18 mouse cellular contexts compared by ENCODE assay signal in the genomic region with DNA sequence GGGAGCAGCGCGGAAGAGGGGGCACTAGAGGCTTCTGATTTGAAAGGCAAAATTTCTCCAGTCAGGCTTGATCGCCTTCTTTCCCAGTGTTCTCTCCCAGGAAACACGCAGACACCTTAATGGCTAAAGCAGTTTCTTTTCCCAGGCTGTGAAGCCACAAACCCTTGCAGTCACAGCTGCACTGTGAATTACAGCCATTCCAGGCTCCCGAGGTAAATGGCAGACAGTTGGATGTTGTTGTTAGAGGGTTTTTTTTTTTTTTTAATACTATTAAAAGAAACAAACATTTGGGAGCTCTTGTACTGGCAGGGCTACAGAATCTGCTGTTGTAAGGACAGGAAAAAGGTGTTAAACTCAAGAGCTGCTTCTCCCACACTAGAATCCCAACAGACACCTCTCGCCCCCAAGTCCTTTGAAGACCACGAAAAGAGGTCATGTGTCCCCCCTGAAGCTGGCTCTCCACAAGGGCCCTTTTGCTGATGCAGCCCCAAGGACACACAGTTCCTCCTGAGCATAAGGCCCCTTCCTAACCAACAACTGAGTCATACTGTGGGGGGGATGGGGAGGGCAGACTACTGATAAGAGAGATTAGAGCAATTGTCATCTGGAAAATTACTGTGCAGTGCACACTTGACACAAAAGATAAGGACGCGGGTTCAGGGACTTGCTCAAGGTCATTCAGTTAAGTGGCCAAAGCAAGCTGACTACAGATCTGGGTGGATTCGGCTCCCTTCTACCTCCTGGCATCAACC. TPM values are rescaled to one million over a fixed set of nuclear protein-coding genes. Genes with fewer than 3 reads are reported as not detected.
DNase-seq lines count a peak whose midpoint lies in the region; TF ChIP-seq lines count a peak whose summit lies in the region.
"Had no signal": no experiment of that assay in that cellular context is flagged by ENCODE, and none has a peak within 500 bp of the region (broad histone marks: within the 10 kb centered on the region; RNA-seq: fewer than 3 reads in every experiment).

No protein-coding gene starts in this region.

- H3K36me3 ChIP-seq in heart, embryonic 10.5 days, result no peaks in the 10 kb centered on the region
- no peaks in the 10 kb centered on the region for H3K36me3 ChIP-seq in ES-Bruce4 (ENCODE audit: control insufficient read depth, insufficient read depth, low read length, poor library complexity, severe bottlenecking)
- H3K36me3 ChIP-seq: liver, embryonic 12.5 days; lung, embryonic 15.5 days had no signal

- WGBS in heart, embryonic 10.5 days, result 54% methylated on average over 10 of the region's 10 CpGs

- H3K9me3 ChIP-seq in heart, embryonic 10.5 days, result no peaks in the 10 kb centered on the region
- H3K9me3 ChIP-seq in ES-Bruce4 (replicated peaks; ENCODE audit: control insufficient read depth, insufficient read depth, low read length, poor library complexity, severe bottlenecking), result peaks cover 6% of the 10 kb centered on the region; the same call in 1 of the 2 replicates
- H3K9me3 ChIP-seq: liver, embryonic 12.5 days; lung, embryonic 15.5 days had no signal

- H3K27ac ChIP-seq in heart, embryonic 10.5 days, result peak overlapping the region; percentile 64
- peak overlapping the region; percentile 79 for H3K27ac ChIP-seq in layer of hippocampus, adult 2 months
- H3K27ac ChIP-seq in ES-Bruce4 (ENCODE audit: insufficient read depth, low read length), result no peak overlapping the region
- H3K27ac ChIP-seq: liver, embryonic 12.5 days; lung, embryonic 15.5 days had no signal

- no peak overlapping the region for H3K4me3 ChIP-seq in heart, embryonic 10.5 days
- H3K4me3 ChIP-seq in layer of hippocampus, adult 2 months, result no peak overlapping the region
- H3K4me3 ChIP-seq in ES-Bruce4 (ENCODE audit: low read depth, low read length), result peak overlapping the region; percentile 27; the same call in 1 of the 2 replicates
- H3K4me3 ChIP-seq: liver, embryonic 12.5 days; lung, embryonic 15.5 days had no signal

- peaks cover 10% of the 10 kb centered on the region; the same call in 1 of the 2 replicates for H3K4me1 ChIP-seq in heart, embryonic 10.5 days
- peaks cover 6% of the 10 kb centered on the region for H3K4me1 ChIP-seq in ES-Bruce4 (ENCODE audit: control insufficient read depth, insufficient read depth, low read length)
- H3K4me1 ChIP-seq: liver, embryonic 12.5 days; lung, embryonic 15.5 days had no signal

- no peak for TF ChIP-seq CTCF in layer of hippocampus, adult 2 months (conservative IDR thresholded peaks at IDR 0.05)
- TF ChIP-seq CTCF in ES-Bruce4 (IDR thresholded peaks at IDR 0.05; ENCODE audit: low read depth, low read length), result no peak

- no peaks in the 10 kb centered on the region for H3K27me3 ChIP-seq in heart, embryonic 10.5 days (ENCODE audit: insufficient read depth, poor library complexity, severe bottlenecking)
- no peaks in the 10 kb centered on the region for H3K27me3 ChIP-seq in ES-Bruce4 (ENCODE audit: control insufficient read depth, insufficient read depth, low read length, poor library complexity, severe bottlenecking)
- H3K27me3 ChIP-seq: liver, embryonic 12.5 days; lung, embryonic 15.5 days had no signal

- H3K9ac ChIP-seq in ES-Bruce4 (ENCODE audit: low read depth, poor library complexity, severe bottlenecking), result no peak overlapping the region
- H3K9ac ChIP-seq: liver, embryonic 12.5 days; lung, embryonic 15.5 days had no signal

- TF ChIP-seq EP300 in ES-Bruce4 (IDR thresholded peaks at IDR 0.05; ENCODE audit: insufficient read depth, low read depth, low read length), result no peak

- no peak for DNase-seq in heart, embryonic 10.5 days (ENCODE audit: low spot score)
- DNase-seq in heart, adult 9 months (ENCODE audit: low spot score in 2 of 2), result no peak
- DNase-seq in layer of hippocampus, adult 2 months (ENCODE audit: low spot score in 2 of 2), result no peak
- DNase-seq in layer of hippocampus, postnatal 10 days (ENCODE audit: low spot score in 2 of 2), result no peak
- DNase-seq in adrenal gland, postnatal 10 days, result peak; percentile 62
- no peak for DNase-seq in adipocyte (ENCODE audit: low spot score)
- DNase-seq in retina, embryonic 14.5 days (ENCODE audit: low spot score), result no peak
- DNase-seq: cerebellum, adult 9-11 months; kidney, adult 8-10 months; left cerebral cortex, postnatal 4 days; midbrain, embryonic 14.5 days; thymus, adult 2 months had no signal

- no peak for TF ChIP-seq POLR2A in ES-Bruce4 (IDR thresholded peaks at IDR 0.05; ENCODE audit: insufficient read depth, low read length)

RNA-seq across cellular contexts. Expression of gene Fam216b, which starts 30.8 kb away (rescaled TPM):
- not detected in 2 replicates for polyA plus RNA-seq in heart, embryonic 10.5 days (2016; fragmentation: Nextera tagmentation; extraction: Ambion mirVana)
- under 1 TPM; 0.52 to 0.54 TPM for total RNA-seq in layer of hippocampus, adult 2 months (2021)
- 1 to 10 TPM; 2.0 TPM for total RNA-seq in layer of hippocampus, postnatal 10 days (2021)
- polyA plus RNA-seq in ES-Bruce4 (2011; ENCODE audit: insufficient read depth, insufficient read length, low read depth, missing spikeins), result not detected in 2 replicates
- not detected for total RNA-seq in adrenal gland, postnatal 10 days (2021)
- total RNA-seq: gastrocnemius, postnatal 4 days; heart, postnatal 25 days had no signal
- polyA plus RNA-seq: liver, embryonic 12.5 days; small intestine, adult 2 months had no signal
